Mouse (Mus musculus): ENCODE results near the gene Hoxd4. TPM values are rescaled to one million over a fixed set of nuclear protein-coding genes. Genes with fewer than 3 reads are reported as not detected.

Gene Hoxd4
- polyA plus RNA-seq, 1 experiment from 2014 or later: 0.20 TPM

DNA sequence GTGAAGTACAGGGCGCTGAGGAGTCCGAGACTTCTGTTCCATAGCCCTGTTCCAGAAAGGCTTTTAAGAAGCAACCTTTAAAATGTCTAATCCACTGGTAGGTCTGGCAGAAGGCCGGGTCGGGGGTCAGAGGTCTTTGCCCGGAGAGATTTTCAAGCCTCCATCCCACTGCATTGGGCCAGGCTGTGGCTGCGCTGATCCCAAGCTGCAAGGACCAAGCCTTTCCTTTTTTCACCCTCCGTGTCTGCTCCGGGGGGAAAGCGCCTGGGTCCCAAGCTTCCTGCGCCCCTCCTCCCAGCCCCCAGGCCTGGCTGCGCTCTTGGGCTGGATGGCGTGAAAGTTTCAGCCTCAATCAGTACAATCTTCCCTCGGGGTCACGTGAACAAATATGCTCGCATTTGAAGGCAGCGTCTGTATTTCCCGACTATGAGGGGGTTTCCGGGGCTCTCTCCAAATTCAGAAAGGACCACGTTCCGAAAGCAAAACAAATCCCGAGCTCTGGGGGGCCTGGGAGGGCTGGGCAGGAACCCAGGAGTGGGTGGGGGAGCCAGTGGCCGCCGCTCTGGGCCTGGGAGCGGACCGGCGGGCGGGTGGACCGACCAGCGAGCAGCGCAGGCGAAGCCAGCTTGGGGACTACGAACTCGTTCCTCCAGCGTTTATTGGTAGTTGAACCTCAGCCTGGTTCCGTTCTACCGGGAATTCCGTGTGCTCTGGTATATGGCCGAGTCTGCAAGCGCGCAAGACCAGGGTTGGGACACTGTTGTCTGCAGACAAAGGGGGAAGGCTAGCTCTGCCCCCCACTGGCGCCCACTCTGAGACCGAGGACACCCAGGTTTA, 24.3 kb downstream of the Hoxd4 start:
- Histone ChIP-seq H3K9ac (ENCODE audit: low read depth, low read length) (no peak overlapping the region), H3K27ac (ENCODE audit: low read depth, low read length) (no peak overlapping the region), H3K4me1 (replicated peaks; ENCODE audit: control insufficient read depth, insufficient read depth, low read length) (no peaks in the 10 kb centered on the region), H3K4me3 (ENCODE audit: low read depth, low read length) (peak overlapping the region; percentile 7; the same call in 1 of the 2 replicates), H3K9me3 (ENCODE audit: control insufficient read depth) (no peaks in the 10 kb centered on the region), H3K36me3 (ENCODE audit: control insufficient read depth, insufficient read depth) (no peaks in the 10 kb centered on the region; the same call in 1 of the 2 replicates), H3K27me3 (replicated peaks; ENCODE audit: control insufficient read depth, insufficient read depth, low read length) (peaks cover 90% of the 10 kb centered on the region), H3K4me2 (replicated peaks; ENCODE audit: low read depth) (peak overlapping the region; percentile 31)
- 19% methylated on average over 42 of the region's 42 CpGs for WGBS
- no peak for ATAC-seq
- no peak for TF ChIP-seq CTCF (IDR thresholded peaks at IDR 0.05; ENCODE audit: low read depth)

- H3K27ac ChIP-seq (ENCODE audit: low read depth, low read length): no peak overlapping the region
- ATAC-seq: no peak
- H3K9ac ChIP-seq (ENCODE audit: low read depth, low read length): no peak overlapping the region
- H3K4me1 ChIP-seq (replicated peaks; ENCODE audit: control insufficient read depth, insufficient read depth, low read length): no peaks in the 10 kb centered on the region
- no peaks in the 10 kb centered on the region; the same call in 1 of the 2 replicates for H3K36me3 ChIP-seq (ENCODE audit: control insufficient read depth, insufficient read depth)
- no peak for TF ChIP-seq CTCF (IDR thresholded peaks at IDR 0.05; ENCODE audit: low read depth)
- peak overlapping the region; percentile 31 for H3K4me2 ChIP-seq (replicated peaks; ENCODE audit: low read depth)
- no peaks in the 10 kb centered on the region for H3K9me3 ChIP-seq (ENCODE audit: control insufficient read depth)
- WGBS: 29% methylated on average over 15 of the region's 15 CpGs
- H3K27me3 ChIP-seq (replicated peaks; ENCODE audit: control insufficient read depth, insufficient read depth, low read length): peaks cover 91% of the 10 kb centered on the region
- H3K4me3 ChIP-seq (ENCODE audit: low read depth, low read length): 0 out of 2 replicates have a peak overlapping the region, but pooled peaks have one; percentile 7
Measured at GRCm38 (mm10) chr2:74736688-74737577, 25.2 kb downstream of the Hoxd4 start.

DNA sequence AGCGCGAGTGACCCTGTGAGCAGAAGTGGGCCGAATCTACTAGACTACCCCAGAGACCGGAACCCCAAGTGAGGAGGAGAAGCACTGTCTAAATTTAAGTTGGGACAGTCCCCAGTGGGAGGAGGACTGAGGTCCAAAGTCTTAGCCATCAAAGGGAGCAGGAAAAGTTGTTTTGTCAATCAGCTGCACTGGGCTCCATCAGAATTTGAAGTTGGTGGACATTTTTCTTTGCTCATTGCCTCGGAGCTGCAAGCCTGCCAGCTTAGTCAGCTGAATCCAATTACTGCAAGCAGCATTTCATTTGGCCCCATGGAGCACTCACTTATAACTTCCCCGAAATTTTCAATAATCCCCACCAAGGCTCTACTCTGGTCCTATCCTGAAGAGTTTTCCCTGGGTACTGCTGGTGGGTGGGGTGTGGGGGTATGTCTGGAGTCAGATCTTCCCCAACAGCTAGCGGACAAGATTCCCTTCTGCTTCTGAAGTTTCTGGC, 25.9 kb downstream of the Hoxd4 start:
- Histone ChIP-seq H3K4me3 (ENCODE audit: low read depth, low read length) (no peak overlapping the region), H3K27ac (ENCODE audit: low read depth, low read length) (no peak overlapping the region), H3K4me1 (replicated peaks; ENCODE audit: control insufficient read depth, insufficient read depth, low read length) (no peaks in the 10 kb centered on the region), H3K4me2 (replicated peaks; ENCODE audit: low read depth) (no peak overlapping the region), H3K9ac (ENCODE audit: low read depth, low read length) (no peak overlapping the region), H3K36me3 (ENCODE audit: control insufficient read depth, insufficient read depth) (no peaks in the 10 kb centered on the region; the same call in 1 of the 2 replicates), H3K27me3 (replicated peaks; ENCODE audit: control insufficient read depth, insufficient read depth, low read length) (peaks cover 90% of the 10 kb centered on the region), H3K9me3 (ENCODE audit: control insufficient read depth) (no peaks in the 10 kb centered on the region)
- WGBS: 44% methylated on average over 7 of the region's 7 CpGs
- no peak for TF ChIP-seq CTCF (IDR thresholded peaks at IDR 0.05; ENCODE audit: low read depth)
- ATAC-seq: no peak

DNA sequence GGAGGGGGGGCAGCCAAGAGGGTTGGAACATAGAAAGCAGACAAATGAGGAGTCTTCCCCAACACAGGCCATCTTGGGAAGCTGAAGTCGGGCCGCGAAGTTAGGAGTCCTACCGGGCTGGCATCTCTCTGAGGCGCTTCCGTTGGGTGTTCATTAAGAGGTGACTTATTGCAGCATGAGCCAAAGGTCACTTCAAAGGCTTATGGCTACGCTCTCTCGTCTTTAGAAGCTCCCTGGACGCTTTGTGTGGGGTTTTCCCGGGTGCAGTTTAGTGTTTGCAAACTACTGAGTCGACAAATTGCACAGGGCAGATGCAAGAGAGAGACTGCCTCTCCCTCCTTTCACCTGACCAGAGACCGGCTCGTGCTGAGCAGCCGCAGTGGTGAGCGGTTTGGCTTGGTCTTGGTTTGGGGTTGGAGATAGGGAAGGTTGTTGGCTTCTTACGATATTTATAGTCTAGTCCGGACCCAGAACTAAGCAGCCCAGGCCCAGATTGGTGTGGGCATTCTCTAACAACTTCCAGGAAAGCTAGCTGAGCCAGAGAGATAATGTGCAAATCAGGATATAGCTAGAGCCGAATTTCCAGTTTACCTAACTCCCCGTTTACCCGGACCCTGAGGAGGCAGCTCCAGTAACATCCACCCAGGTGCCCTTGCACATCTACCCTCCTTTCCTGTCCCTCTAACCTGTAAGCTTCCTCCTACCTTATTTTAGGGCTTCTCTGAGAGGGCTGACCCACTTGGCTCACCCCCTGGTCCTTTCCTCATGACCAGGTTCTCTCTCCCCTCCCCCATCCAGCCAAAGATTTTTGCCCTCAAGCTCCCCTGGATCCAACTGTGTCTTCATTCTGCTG, 27.1 kb downstream of the Hoxd4 start:
- Histone ChIP-seq H3K9me3 (ENCODE audit: control insufficient read depth) (no peaks in the 10 kb centered on the region), H3K27me3 (replicated peaks; ENCODE audit: control insufficient read depth, insufficient read depth, low read length) (peaks cover 85% of the 10 kb centered on the region), H3K36me3 (ENCODE audit: control insufficient read depth, insufficient read depth) (no peaks in the 10 kb centered on the region; the same call in 1 of the 2 replicates), H3K4me1 (replicated peaks; ENCODE audit: control insufficient read depth, insufficient read depth, low read length) (no peaks in the 10 kb centered on the region), H3K9ac (ENCODE audit: low read depth, low read length) (no peak overlapping the region), H3K4me2 (replicated peaks; ENCODE audit: low read depth) (peak overlapping the region; percentile 35; the same call in 1 of the 2 replicates), H3K4me3 (ENCODE audit: low read depth, low read length) (no peak overlapping the region), H3K27ac (ENCODE audit: low read depth, low read length) (no peak overlapping the region)
- peak; percentile 36; the same call in 1 of the 2 replicates for ATAC-seq
- WGBS: 10% methylated on average over 20 of the region's 20 CpGs
- TF ChIP-seq CTCF (IDR thresholded peaks at IDR 0.05; ENCODE audit: low read depth): no peak

DNA sequence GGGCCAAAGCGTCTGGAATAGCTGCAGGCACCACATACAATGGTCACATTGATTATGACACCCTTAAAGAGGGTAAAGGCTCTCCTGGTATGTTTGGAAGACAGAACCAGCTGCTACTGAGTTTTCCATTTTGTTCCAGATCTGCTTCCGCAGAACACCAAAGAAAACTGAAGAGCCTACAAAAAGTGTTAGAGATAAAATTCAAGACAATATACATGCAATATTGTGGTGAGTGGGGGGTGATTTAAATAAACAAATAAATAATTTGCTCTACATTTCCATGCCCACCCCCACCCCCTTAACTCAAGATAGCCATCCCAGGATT, 27.7 kb downstream of the Hoxd4 start:
- Histone ChIP-seq H3K4me3 (ENCODE audit: low read depth, low read length) (no peak overlapping the region), H3K27me3 (replicated peaks; ENCODE audit: control insufficient read depth, insufficient read depth, low read length) (peaks cover 85% of the 10 kb centered on the region), H3K4me2 (replicated peaks; ENCODE audit: low read depth) (no peak overlapping the region), H3K4me1 (replicated peaks; ENCODE audit: control insufficient read depth, insufficient read depth, low read length) (no peaks in the 10 kb centered on the region), H3K9ac (ENCODE audit: low read depth, low read length) (no peak overlapping the region), H3K27ac (ENCODE audit: low read depth, low read length) (no peak overlapping the region), H3K36me3 (ENCODE audit: control insufficient read depth, insufficient read depth) (no peaks in the 10 kb centered on the region; the same call in 1 of the 2 replicates), H3K9me3 (ENCODE audit: control insufficient read depth) (no peaks in the 10 kb centered on the region)
- 45% methylated on average over 2 of the region's 2 CpGs for WGBS
- ATAC-seq: no peak
- TF ChIP-seq CTCF (IDR thresholded peaks at IDR 0.05; ENCODE audit: low read depth): no peak
